Mouse (Mus musculus): ENCODE measurements around the gene Tmem97. TPM values are rescaled to one million over a fixed set of nuclear protein-coding genes. Genes with fewer than 3 reads are reported as not detected.
"Not testable (repeated sequence)": the region's sequence is repeated elsewhere in the genome, so short reads cannot be mapped to it uniquely, and the experiment has no call there.

Tmem97 gene
- polyA plus RNA-seq, 1 experiment, result 27.3 TPM

DNA sequence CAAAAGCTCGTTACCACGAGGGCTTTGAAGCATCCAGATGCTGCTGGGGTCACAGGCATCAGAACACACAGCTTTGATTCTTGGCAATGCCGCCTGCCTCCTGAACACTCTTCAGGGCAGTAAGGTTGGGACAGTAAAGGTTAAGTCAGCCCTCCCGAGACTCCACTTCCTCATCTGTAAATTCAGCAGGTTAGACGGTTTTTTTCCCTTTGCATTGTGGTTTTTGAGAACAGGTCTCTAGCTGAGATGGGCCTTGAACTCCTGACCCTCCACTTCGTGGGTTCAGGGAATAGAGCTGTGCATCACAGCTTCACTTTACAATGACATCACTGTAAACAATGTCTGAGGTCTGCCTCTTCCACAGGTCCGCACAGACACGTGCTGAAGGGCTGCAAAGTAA, 5.4 kb downstream of the Tmem97 start:
- Histone ChIP-seq H3K27ac (ENCODE audit: control insufficient read depth, insufficient read depth, low read depth, low read length, poor library complexity) (no peak overlapping the region), H3K4me3 (replicated peaks; ENCODE audit: control insufficient read depth, low read depth, low read length) (no peak overlapping the region), H3K4me1 (ENCODE audit: control insufficient read depth, insufficient read depth, low read length) (no peaks in the 10 kb centered on the region; the same call in 1 of the 2 replicates)
- no peak for TF ChIP-seq CTCF (IDR thresholded peaks at IDR 0.05; ENCODE audit: control insufficient read depth, insufficient read depth, low read length)
- no peak for TF ChIP-seq POLR2A (IDR thresholded peaks at IDR 0.05; ENCODE audit: borderline replicate concordance, control insufficient read depth, low read depth, low read length)
- 33% methylated on average over 8 of the region's 8 CpGs for WGBS

DNA sequence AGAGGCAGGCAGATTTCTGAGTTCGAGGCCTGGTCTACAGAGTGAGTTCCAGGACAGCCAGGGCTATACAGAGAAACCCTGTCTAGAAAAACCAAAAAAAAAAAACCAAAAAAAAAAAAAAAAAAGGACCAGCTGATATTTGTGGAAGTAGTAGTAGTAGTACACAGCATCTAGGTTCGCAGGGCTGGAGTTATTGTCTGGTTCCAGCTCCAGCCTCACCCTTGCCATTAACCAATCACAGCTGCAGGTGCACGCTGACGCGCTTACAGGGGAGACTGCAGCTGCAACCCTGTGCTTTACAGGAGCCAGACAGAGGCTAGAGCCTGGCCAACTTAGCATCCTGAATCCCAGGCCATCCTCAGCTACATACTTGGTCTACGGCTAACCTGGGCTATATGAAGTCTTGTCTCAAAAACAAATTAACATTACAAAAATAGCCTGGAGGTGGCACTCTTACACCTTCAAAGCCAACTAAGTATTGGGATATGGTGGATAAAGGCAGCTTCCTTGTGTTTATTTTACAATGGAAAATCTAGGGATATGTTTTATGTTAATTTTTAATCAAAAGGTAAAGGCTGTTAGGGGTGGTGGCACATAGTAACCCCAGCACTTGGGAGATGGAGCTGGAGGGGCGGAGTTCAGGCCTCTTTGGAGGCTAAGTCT, 6.0 kb downstream of the Tmem97 start:
- no peaks in the 10 kb centered on the region; the same call in 1 of the 2 replicates for H3K4me1 ChIP-seq (ENCODE audit: control insufficient read depth, insufficient read depth, low read length)
- H3K4me3 ChIP-seq (replicated peaks; ENCODE audit: control insufficient read depth, low read depth, low read length), result no peak overlapping the region
- WGBS, result 85% methylated on average over 7 of the region's 7 CpGs
- H3K27ac ChIP-seq (ENCODE audit: control insufficient read depth, insufficient read depth, low read depth, low read length, poor library complexity), result no peak overlapping the region
- TF ChIP-seq CTCF (IDR thresholded peaks at IDR 0.05; ENCODE audit: control insufficient read depth, insufficient read depth, low read length), result no peak
- TF ChIP-seq POLR2A (IDR thresholded peaks at IDR 0.05; ENCODE audit: borderline replicate concordance, control insufficient read depth, low read depth, low read length), result no peak

DNA sequence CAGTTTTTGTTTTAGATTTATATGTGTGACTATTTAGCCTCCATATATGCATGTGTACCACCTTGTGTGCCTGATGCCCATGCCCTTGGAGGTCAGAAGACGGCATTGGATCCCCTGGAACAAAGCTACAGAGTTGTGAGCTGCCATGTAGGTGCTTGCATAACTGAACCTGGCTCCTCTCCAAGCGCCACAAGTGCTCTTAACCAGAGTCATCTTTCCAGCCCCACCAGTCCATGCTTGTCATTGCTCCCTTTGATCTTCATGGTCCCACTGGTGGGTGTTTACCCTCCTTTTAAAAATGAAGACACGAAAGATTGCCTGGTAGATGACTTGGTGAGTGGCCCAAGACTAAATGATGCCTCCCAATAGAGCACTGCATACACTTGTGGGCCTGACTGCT, 10.2 kb downstream of the Tmem97 start:
- Histone ChIP-seq H3K27ac (ENCODE audit: control insufficient read depth, insufficient read depth, low read depth, low read length, poor library complexity) (no peak overlapping the region), H3K4me1 (ENCODE audit: control insufficient read depth, insufficient read depth, low read length) (no peaks in the 10 kb centered on the region; the same call in 1 of the 2 replicates), H3K4me3 (replicated peaks; ENCODE audit: control insufficient read depth, low read depth, low read length) (no peak overlapping the region)
- TF ChIP-seq CTCF (IDR thresholded peaks at IDR 0.05; ENCODE audit: control insufficient read depth, insufficient read depth, low read length), result no peak
- TF ChIP-seq POLR2A (IDR thresholded peaks at IDR 0.05; ENCODE audit: borderline replicate concordance, control insufficient read depth, low read depth, low read length), result no peak
- 83% methylated on average over 3 of the region's 3 CpGs for WGBS

DNA sequence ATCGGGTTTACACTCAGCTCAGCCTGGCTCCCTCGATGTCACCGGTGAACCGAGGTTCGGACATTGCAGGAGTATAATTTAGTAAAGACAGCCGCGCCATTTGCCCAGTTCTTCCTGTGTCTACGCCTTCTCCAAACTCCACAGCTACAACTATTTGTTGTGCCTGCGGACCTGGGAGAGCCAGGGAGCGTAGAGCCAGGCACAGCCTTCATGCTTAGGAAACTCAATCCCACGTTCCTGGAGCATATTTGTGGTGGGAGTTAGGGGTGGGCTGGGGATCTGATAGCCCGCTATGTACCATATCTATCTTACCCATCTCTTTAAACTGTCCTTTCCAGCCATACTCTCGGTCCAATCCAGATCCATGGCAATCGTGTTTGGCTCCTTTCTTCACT, 13.9 kb downstream of the Tmem97 start:
- peak overlapping the region; percentile 78 for H3K27ac ChIP-seq (ENCODE audit: control insufficient read depth, insufficient read depth, low read depth, low read length, poor library complexity)
- peak overlapping the region; percentile 82 for H3K4me3 ChIP-seq (replicated peaks; ENCODE audit: control insufficient read depth, low read depth, low read length)
- no peaks in the 10 kb centered on the region; the same call in 1 of the 2 replicates for H3K4me1 ChIP-seq (ENCODE audit: control insufficient read depth, insufficient read depth, low read length)
- WGBS, result 2% methylated on average over 14 of the region's 14 CpGs
- TF ChIP-seq CTCF (IDR thresholded peaks at IDR 0.05; ENCODE audit: control insufficient read depth, insufficient read depth, low read length) (no peak), POLR2A (IDR thresholded peaks at IDR 0.05; ENCODE audit: borderline replicate concordance, control insufficient read depth, low read depth, low read length) (no peak)

DNA sequence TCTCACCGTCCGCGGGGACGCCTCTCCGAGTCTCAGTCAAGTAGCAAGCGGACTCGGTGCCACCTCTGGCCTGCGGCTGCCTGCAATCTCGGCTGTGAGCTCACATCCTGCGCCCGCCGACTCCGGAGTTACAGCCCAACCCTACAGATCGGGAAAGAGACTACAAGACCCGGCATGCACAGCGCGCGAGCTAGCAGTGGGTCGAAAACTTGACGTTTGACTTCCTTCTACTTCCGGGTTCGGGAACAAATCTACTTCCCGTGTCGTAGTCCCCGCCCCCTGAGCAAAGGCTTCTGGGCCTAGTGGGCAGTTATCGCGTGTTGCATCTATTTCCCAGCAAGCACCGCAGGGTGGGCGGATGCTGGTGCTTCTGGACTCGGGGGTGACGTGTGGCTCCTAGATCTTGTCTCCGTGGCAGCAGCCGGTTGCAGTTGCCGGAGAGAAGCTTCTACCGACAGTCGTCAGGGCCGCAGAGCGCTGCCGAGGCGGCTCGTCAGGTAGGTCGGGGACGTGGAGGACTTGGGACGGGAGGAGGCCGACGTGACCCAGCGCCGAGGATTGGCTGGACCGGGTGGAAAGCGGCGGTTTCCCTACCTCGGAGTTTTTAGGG, 14.4 kb downstream of the Tmem97 start, which contains the start of the genes Tnfaip1 and Ift20:
Tnfaip1 (minus strand) TSS at position 253 of the 610 bp plus-strand sequence.
Ift20 (plus strand) TSS at position 282 of the 610 bp plus-strand sequence.
- under 1% methylated on average over 52 of the region's 52 CpGs for WGBS
- peak within 1 kb of the TSS; percentile 82 for H3K4me3 ChIP-seq (replicated peaks; ENCODE audit: control insufficient read depth, low read depth, low read length)
- H3K27ac ChIP-seq (ENCODE audit: control insufficient read depth, insufficient read depth, low read depth, low read length, poor library complexity), result peak within 1 kb of the TSS; percentile 78
- TF ChIP-seq POLR2A (IDR thresholded peaks at IDR 0.05; ENCODE audit: borderline replicate concordance, control insufficient read depth, low read depth, low read length) (peak; percentile 83; the same call in 1 of the 2 replicates), CTCF (IDR thresholded peaks at IDR 0.05; ENCODE audit: control insufficient read depth, insufficient read depth, low read length) (no peak)
- no peaks in the 10 kb centered on the region; the same call in 1 of the 2 replicates for H3K4me1 ChIP-seq (ENCODE audit: control insufficient read depth, insufficient read depth, low read length)

DNA sequence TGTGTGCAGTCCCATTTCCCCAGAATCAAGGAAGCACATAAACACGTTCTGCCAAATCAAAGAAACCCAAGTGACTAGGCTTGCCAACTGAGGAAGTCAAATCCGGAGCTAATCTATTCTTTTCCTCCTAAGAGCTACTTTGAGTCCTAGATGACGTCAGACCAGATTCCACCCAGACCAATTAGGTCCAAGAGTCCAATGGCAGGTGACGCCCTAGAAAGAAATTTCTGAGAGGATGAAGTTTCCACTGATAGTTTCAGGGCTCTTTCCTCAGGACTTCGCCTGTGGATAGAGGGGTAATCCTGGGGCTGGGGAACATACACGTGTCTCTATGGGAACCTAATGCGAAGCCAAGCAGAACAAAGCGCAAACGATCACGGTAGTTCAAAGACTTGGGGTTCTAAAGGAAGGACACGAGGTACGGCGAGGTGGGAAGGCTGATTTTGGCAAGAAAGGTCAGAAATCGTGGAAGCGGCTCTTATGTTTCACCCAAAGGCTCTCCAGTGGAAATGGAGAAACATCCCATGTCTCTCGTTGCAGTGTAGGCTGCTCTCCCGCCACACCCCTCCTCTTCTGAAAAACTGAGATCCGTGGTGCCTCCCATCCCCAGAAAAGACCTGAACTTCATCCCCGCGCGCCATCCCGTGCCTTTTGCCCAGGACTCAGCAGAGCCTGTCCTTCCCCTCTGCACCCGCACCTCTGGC, 15.0 kb downstream of the Tmem97 start:
- Histone ChIP-seq H3K4me3 (replicated peaks; ENCODE audit: control insufficient read depth, low read depth, low read length) (peak overlapping the region; percentile 82), H3K27ac (ENCODE audit: control insufficient read depth, insufficient read depth, low read depth, low read length, poor library complexity) (peak overlapping the region; percentile 56), H3K4me1 (ENCODE audit: control insufficient read depth, insufficient read depth, low read length) (no peaks in the 10 kb centered on the region; the same call in 1 of the 2 replicates)
- TF ChIP-seq POLR2A (IDR thresholded peaks at IDR 0.05; ENCODE audit: borderline replicate concordance, control insufficient read depth, low read depth, low read length) (no peak), CTCF (IDR thresholded peaks at IDR 0.05; ENCODE audit: control insufficient read depth, insufficient read depth, low read length) (no peak)
- under 1% methylated on average over 23 of the region's 23 CpGs for WGBS

DNA sequence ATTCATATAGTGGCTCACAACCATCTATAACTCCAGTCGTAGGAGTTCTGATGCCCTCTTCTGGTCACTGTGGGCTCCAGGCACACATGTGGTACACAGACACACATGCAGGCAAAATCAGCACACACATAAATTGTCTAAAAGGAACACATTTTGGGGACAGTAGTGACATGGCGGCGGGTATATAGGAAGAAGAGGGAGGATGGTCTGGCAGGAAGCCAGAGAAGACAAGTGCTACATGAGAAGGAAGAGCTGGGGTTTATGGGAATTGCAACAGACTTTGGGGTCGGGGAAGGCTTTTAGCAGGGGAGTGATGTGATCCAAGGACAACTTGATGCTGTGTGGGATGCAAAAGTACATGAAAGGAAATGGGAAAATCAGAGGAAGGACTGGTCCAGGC, 16.1 kb downstream of the Tmem97 start:
- Histone ChIP-seq H3K4me3 (replicated peaks; ENCODE audit: control insufficient read depth, low read depth, low read length) (no peak overlapping the region), H3K27ac (ENCODE audit: control insufficient read depth, insufficient read depth, low read depth, low read length, poor library complexity) (no peak overlapping the region), H3K4me1 (ENCODE audit: control insufficient read depth, insufficient read depth, low read length) (no peaks in the 10 kb centered on the region; the same call in 1 of the 2 replicates)
- 64% methylated on average over 4 of the region's 4 CpGs for WGBS
- no peak for TF ChIP-seq POLR2A (IDR thresholded peaks at IDR 0.05; ENCODE audit: borderline replicate concordance, control insufficient read depth, low read depth, low read length)
- no peak for TF ChIP-seq CTCF (IDR thresholded peaks at IDR 0.05; ENCODE audit: control insufficient read depth, insufficient read depth, low read length)

DNA sequence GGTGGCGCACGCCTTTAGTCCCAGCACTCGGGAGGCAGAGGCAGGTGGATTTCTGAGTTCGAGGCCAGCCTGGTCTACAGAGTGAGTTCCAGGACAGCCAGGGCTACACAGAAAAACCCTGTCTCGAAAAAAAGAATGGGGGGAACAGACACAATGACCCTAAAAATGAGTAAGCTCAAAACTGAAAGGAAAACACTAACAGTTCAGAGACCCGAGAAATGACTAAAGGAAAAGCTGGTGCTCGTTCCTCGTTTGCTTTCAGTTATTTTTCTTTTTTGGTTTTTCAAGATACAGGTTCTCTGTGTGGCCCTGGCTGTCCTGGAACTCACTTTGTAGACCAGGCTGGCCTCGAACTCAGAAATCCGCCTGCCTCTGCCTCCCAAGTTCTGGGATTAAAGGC, 19.1 kb downstream of the Tmem97 start:
- H3K4me1 ChIP-seq (ENCODE audit: control insufficient read depth, insufficient read depth, low read length); H3K4me3 ChIP-seq (replicated peaks; ENCODE audit: control insufficient read depth, low read depth, low read length); H3K27ac ChIP-seq (ENCODE audit: control insufficient read depth, insufficient read depth, low read depth, low read length, poor library complexity): not testable (repeated sequence)
- WGBS, result 74% methylated on average over 10 of the region's 10 CpGs
